Mouse (Mus musculus): ENCODE results near the gene Dclk3.

Dclk3 gene

GRCm38 (mm10) chr9:111478853-111479490, 40.1 kb downstream of the Dclk3 start:
- no peak for DNase-seq (ENCODE audit: extremely low read depth, insufficient read length, low spot score)

GRCm38 (mm10) chr9:111481011-111481410, 42.1 kb downstream of the Dclk3 start:
- no peak for DNase-seq (ENCODE audit: extremely low read depth, insufficient read length, low spot score)

- no peak for DNase-seq (ENCODE audit: extremely low read depth, insufficient read length, low spot score)
Measured at GRCm38 (mm10) chr9:111486645-111487477, 48.0 kb downstream of the Dclk3 start.

- no peak for DNase-seq (ENCODE audit: extremely low read depth, insufficient read length, low spot score)
Measured at GRCm38 (mm10) chr9:111490583-111490982, 51.7 kb downstream of the Dclk3 start.

GRCm38 (mm10) chr9:111491280-111491679, 52.4 kb downstream of the Dclk3 start:
- DNase-seq (ENCODE audit: extremely low read depth, insufficient read length, low spot score), result no peak

GRCm38 (mm10) chr9:111493490-111493889, 54.6 kb downstream of the Dclk3 start:
- no peak for DNase-seq (ENCODE audit: extremely low read depth, insufficient read length, low spot score)

- peak; percentile 20 for DNase-seq (ENCODE audit: extremely low read depth, insufficient read length, low spot score)
Measured at GRCm38 (mm10) chr9:111495561-111495960, 56.7 kb downstream of the Dclk3 start.

GRCm38 (mm10) chr9:111497074-111497811, 58.4 kb downstream of the Dclk3 start:
- peak; percentile 35 for DNase-seq (ENCODE audit: extremely low read depth, insufficient read length, low spot score)

GRCm38 (mm10) chr9:111500211-111500610, 61.3 kb downstream of the Dclk3 start:
- no peak for DNase-seq (ENCODE audit: extremely low read depth, insufficient read length, low spot score)

GRCm38 (mm10) chr9:111506075-111506474, 67.2 kb downstream of the Dclk3 start:
- DNase-seq (ENCODE audit: extremely low read depth, insufficient read length, low spot score), result no peak

- DNase-seq (ENCODE audit: extremely low read depth, insufficient read length, low spot score), result no peak
Measured at GRCm38 (mm10) chr9:111514586-111515473, 75.9 kb downstream of the Dclk3 start.

- DNase-seq (ENCODE audit: extremely low read depth, insufficient read length, low spot score), result no peak
Measured at GRCm38 (mm10) chr9:111515536-111515935, 76.7 kb downstream of the Dclk3 start.

- DNase-seq (ENCODE audit: extremely low read depth, insufficient read length, low spot score), result peak; percentile 61
Measured at GRCm38 (mm10) chr9:111522226-111522625, 83.3 kb downstream of the Dclk3 start.

GRCm38 (mm10) chr9:111523111-111523510, 84.2 kb downstream of the Dclk3 start:
- DNase-seq (ENCODE audit: extremely low read depth, insufficient read length, low spot score), result peak; percentile 71

- DNase-seq (ENCODE audit: extremely low read depth, insufficient read length, low spot score), result peak; percentile 42
Measured at GRCm38 (mm10) chr9:111523871-111524270, 85.0 kb downstream of the Dclk3 start.

- no peak for DNase-seq (ENCODE audit: extremely low read depth, insufficient read length, low spot score)
Measured at GRCm38 (mm10) chr9:111534744-111535423, 96.0 kb downstream of the Dclk3 start.

GRCm38 (mm10) chr9:111535445-111536064, 96.7 kb downstream of the Dclk3 start:
- DNase-seq (ENCODE audit: extremely low read depth, insufficient read length, low spot score), result no peak
